Mouse (Mus musculus) olfactory bulb, adult 2 months (tissue): ENCODE results near the gene Cpm.

Source experiments
- CTCF ChIP-seq: fragments of 200-500 bp; IDR thresholded peaks from 2 replicates; pipeline ENCODE4 v1.5.1; 2012; ENCODE audit warnings: low read depth, mild to moderate bottlenecking, low read length, moderate library complexity; ENCODE audit not compliant: insufficient read depth
- POLR2A ChIP-seq: fragments of 200-500 bp; IDR thresholded peaks from 2 replicates; pipeline ENCODE4 v1.6.1; 2012; ENCODE audit warnings: mild to moderate bottlenecking, low read depth, low read length, moderate library complexity; ENCODE audit not compliant: insufficient read depth

DNA sequence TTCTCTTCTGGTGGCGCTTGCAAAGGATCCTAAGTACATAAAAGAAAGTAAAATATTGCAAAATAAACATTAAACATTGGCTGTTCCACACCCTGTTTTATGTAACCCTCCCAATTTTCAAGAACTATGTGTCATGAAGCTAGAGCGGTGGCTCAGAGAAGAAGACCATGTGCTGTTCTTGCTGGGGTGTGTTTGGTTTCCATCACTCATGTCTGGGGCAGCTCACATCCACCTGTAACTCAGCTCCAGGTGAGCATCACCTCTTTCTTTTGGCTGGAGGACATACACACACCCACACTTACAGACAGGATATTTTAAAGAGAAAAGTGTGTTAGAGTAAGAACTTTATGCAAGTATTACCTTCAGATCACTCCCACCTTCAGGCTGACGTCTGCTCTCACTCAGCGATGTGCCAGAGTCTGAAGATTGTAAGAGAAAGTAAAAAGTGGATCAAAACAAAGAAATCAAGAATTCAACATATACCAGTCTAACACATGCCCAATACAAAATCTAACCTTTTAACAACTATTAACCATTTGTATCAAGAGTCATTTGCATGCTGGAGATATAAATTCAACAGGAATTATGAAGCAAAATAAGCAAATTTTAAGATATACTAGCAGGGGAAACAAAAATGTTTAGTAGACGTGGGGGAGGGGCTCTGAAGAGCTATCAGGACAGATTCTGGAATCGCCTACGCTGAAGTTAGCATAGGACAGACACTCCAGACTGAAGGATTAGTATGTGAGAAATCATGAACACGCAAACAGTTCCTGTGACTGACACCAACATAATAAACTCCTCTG is 66.9 kb downstream of the Cpm start:
- TF ChIP-seq CTCF (no peak), POLR2A (no peak)
